Mouse (Mus musculus): Measurements from ENCODE around the gene Pbx2. TPM values are rescaled to one million over a fixed set of nuclear protein-coding genes. Genes with fewer than 3 reads are reported as not detected.

Pbx2 gene
- polyA plus RNA-seq, 1 experiment, result 43.9 TPM

- H3K4me3 ChIP-seq (ENCODE audit: insufficient read depth, low read length), result no peak overlapping the region
- TF ChIP-seq CTCF (IDR thresholded peaks at IDR 0.05; ENCODE audit: borderline replicate concordance, insufficient read depth, low read length) (no peak), POLR2A (IDR thresholded peaks at IDR 0.05; ENCODE audit: low read depth, low read length) (no peak)
- H3K4me1 ChIP-seq (ENCODE audit: control insufficient read depth, insufficient read depth, low read length), result peaks cover 4% of the 10 kb centered on the region; the same call in 1 of the 2 replicates
- no peak overlapping the region for H3K27ac ChIP-seq (ENCODE audit: insufficient read depth, low read length)
Measured at GRCm38 (mm10) chr17:34559895-34560294, 31.2 kb upstream of the Pbx2 start.

- TF ChIP-seq POLR2A (IDR thresholded peaks at IDR 0.05; ENCODE audit: low read depth, low read length) (no peak), CTCF (IDR thresholded peaks at IDR 0.05; ENCODE audit: borderline replicate concordance, insufficient read depth, low read length) (no peak)
- H3K4me1 ChIP-seq (ENCODE audit: control insufficient read depth, insufficient read depth, low read length), result peaks cover 4% of the 10 kb centered on the region; the same call in 1 of the 2 replicates
- no peak overlapping the region for H3K27ac ChIP-seq (ENCODE audit: insufficient read depth, low read length)
- H3K4me3 ChIP-seq (ENCODE audit: insufficient read depth, low read length), result no peak overlapping the region
Measured at GRCm38 (mm10) chr17:34560438-34560837, 30.6 kb upstream of the Pbx2 start.

GRCm38 (mm10) chr17:34561200-34561599 is 29.9 kb upstream of the Pbx2 start:
- Histone ChIP-seq H3K27ac (ENCODE audit: insufficient read depth, low read length) (no peak overlapping the region), H3K4me1 (ENCODE audit: control insufficient read depth, insufficient read depth, low read length) (peaks cover 4% of the 10 kb centered on the region; the same call in 1 of the 2 replicates), H3K4me3 (ENCODE audit: insufficient read depth, low read length) (no peak overlapping the region)
- TF ChIP-seq CTCF (IDR thresholded peaks at IDR 0.05; ENCODE audit: borderline replicate concordance, insufficient read depth, low read length) (no peak), POLR2A (IDR thresholded peaks at IDR 0.05; ENCODE audit: low read depth, low read length) (no peak)

GRCm38 (mm10) chr17:34562595-34562994 is 28.5 kb upstream of the Pbx2 start:
- no peak overlapping the region for H3K27ac ChIP-seq (ENCODE audit: insufficient read depth, low read length)
- no peak for TF ChIP-seq CTCF (IDR thresholded peaks at IDR 0.05; ENCODE audit: borderline replicate concordance, insufficient read depth, low read length)
- TF ChIP-seq POLR2A (IDR thresholded peaks at IDR 0.05; ENCODE audit: low read depth, low read length), result no peak
- H3K4me3 ChIP-seq (ENCODE audit: insufficient read depth, low read length), result no peak overlapping the region
- peaks cover 4% of the 10 kb centered on the region; the same call in 1 of the 2 replicates for H3K4me1 ChIP-seq (ENCODE audit: control insufficient read depth, insufficient read depth, low read length)

GRCm38 (mm10) chr17:34563354-34563753 is 27.7 kb upstream of the Pbx2 start:
- no peak for TF ChIP-seq POLR2A (IDR thresholded peaks at IDR 0.05; ENCODE audit: low read depth, low read length)
- no peak for TF ChIP-seq CTCF (IDR thresholded peaks at IDR 0.05; ENCODE audit: borderline replicate concordance, insufficient read depth, low read length)
- Histone ChIP-seq H3K4me1 (ENCODE audit: control insufficient read depth, insufficient read depth, low read length) (peaks cover 4% of the 10 kb centered on the region; the same call in 1 of the 2 replicates), H3K4me3 (ENCODE audit: insufficient read depth, low read length) (no peak overlapping the region), H3K27ac (ENCODE audit: insufficient read depth, low read length) (no peak overlapping the region)

- TF ChIP-seq CTCF (IDR thresholded peaks at IDR 0.05; ENCODE audit: borderline replicate concordance, insufficient read depth, low read length) (no peak), POLR2A (IDR thresholded peaks at IDR 0.05; ENCODE audit: low read depth, low read length) (no peak)
- H3K4me3 ChIP-seq (ENCODE audit: insufficient read depth, low read length), result no peak within 1 kb of the TSS
- H3K4me1 ChIP-seq (ENCODE audit: control insufficient read depth, insufficient read depth, low read length), result peaks cover 4% of the 10 kb centered on the region; the same call in 1 of the 2 replicates
- no peak within 1 kb of the TSS for H3K27ac ChIP-seq (ENCODE audit: insufficient read depth, low read length)
Measured at GRCm38 (mm10) chr17:34564003-34564421, 27.1 kb upstream of the Pbx2 start, which contains the start of gene Notch4. Gene Notch4 (plus strand): TSS chr17:34564268.

- TF ChIP-seq CTCF (IDR thresholded peaks at IDR 0.05; ENCODE audit: borderline replicate concordance, insufficient read depth, low read length) (no peak), POLR2A (IDR thresholded peaks at IDR 0.05; ENCODE audit: low read depth, low read length) (no peak)
- Histone ChIP-seq H3K4me3 (ENCODE audit: insufficient read depth, low read length) (no peak overlapping the region), H3K4me1 (ENCODE audit: control insufficient read depth, insufficient read depth, low read length) (peaks cover 4% of the 10 kb centered on the region; the same call in 1 of the 2 replicates), H3K27ac (ENCODE audit: insufficient read depth, low read length) (no peak overlapping the region)
Measured at GRCm38 (mm10) chr17:34564796-34565195, 26.3 kb upstream of the Pbx2 start.

DNA sequence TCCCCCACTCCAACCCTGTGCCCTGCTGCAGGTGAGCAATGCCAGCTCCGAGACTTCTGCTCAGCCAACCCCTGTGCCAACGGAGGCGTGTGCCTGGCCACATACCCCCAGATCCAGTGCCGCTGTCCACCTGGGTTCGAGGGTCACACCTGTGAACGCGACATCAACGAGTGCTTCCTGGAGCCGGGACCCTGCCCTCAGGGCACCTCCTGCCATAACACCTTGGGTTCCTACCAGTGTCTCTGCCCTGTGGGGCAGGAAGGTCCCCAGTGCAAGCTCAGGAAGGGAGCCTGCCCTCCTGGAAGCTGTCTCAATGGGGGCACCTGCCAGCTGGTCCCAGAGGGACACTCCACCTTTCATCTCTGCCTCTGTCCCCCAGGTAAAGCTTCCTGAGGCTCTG is 23.8 kb upstream of the Pbx2 start:
- TF ChIP-seq CTCF (IDR thresholded peaks at IDR 0.05; ENCODE audit: borderline replicate concordance, insufficient read depth, low read length) (no peak), POLR2A (IDR thresholded peaks at IDR 0.05; ENCODE audit: low read depth, low read length) (no peak)
- Histone ChIP-seq H3K27ac (ENCODE audit: insufficient read depth, low read length) (no peak overlapping the region), H3K4me1 (ENCODE audit: control insufficient read depth, insufficient read depth, low read length) (peaks cover 4% of the 10 kb centered on the region; the same call in 1 of the 2 replicates), H3K4me3 (ENCODE audit: insufficient read depth, low read length) (no peak overlapping the region)

GRCm38 (mm10) chr17:34568421-34568820 is 22.6 kb upstream of the Pbx2 start:
- TF ChIP-seq POLR2A (IDR thresholded peaks at IDR 0.05; ENCODE audit: low read depth, low read length) (no peak), CTCF (IDR thresholded peaks at IDR 0.05; ENCODE audit: borderline replicate concordance, insufficient read depth, low read length) (no peak)
- Histone ChIP-seq H3K4me1 (ENCODE audit: control insufficient read depth, insufficient read depth, low read length) (peaks cover 4% of the 10 kb centered on the region; the same call in 1 of the 2 replicates), H3K4me3 (ENCODE audit: insufficient read depth, low read length) (no peak overlapping the region), H3K27ac (ENCODE audit: insufficient read depth, low read length) (no peak overlapping the region)

DNA sequence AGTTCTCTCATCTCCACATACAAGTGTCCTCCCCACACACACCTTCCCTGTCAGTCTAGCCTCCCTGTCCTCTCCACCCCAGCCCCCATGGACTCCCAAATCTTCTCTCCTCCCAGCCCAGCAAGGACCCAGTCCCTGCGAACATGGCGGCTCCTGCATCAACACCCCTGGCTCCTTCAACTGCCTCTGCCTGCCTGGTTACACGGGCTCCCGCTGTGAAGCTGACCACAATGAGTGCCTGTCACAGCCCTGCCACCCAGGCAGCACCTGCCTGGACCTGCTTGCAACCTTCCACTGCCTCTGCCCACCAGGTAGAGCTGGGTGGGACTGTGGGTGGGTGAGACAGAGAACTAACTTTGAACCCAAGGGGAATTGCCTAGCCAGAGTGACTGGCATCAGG is 21.1 kb upstream of the Pbx2 start:
- no peak for TF ChIP-seq CTCF (IDR thresholded peaks at IDR 0.05; ENCODE audit: borderline replicate concordance, insufficient read depth, low read length)
- no peak for TF ChIP-seq POLR2A (IDR thresholded peaks at IDR 0.05; ENCODE audit: low read depth, low read length)
- Histone ChIP-seq H3K4me3 (ENCODE audit: insufficient read depth, low read length) (no peak overlapping the region), H3K4me1 (ENCODE audit: control insufficient read depth, insufficient read depth, low read length) (no peaks in the 10 kb centered on the region), H3K27ac (ENCODE audit: insufficient read depth, low read length) (no peak overlapping the region)

All from embryonic fibroblast, embryonic 13.5 days (primary cell).